Mouse (Mus musculus) liver, adult 2 months (tissue): ENCODE results near the gene Alox5ap.

Experiments
- CTCF ChIP-seq: fragments of 200-500 bp; IDR thresholded peaks from 2 replicates; pipeline ENCODE4 v1.5.1; 2011; ENCODE audit warnings: low read depth, low read length, control low read depth
- POLR2A ChIP-seq: fragments of 200-500 bp; IDR thresholded peaks from 2 replicates; pipeline ENCODE4 v1.6.1; 2011; ENCODE audit warnings: low read length, control low read depth; ENCODE audit not compliant: insufficient read depth; ENCODE audit errors: extremely low read depth

- TF ChIP-seq CTCF, result no peak
- no peak for TF ChIP-seq POLR2A
Measured at GRCm38 (mm10) chr5:149320534-149321482, 56.2 kb downstream of the Alox5ap start.
